Mouse (Mus musculus): ENCODE data around the gene Mapt. TPM values are rescaled to one million over a fixed set of nuclear protein-coding genes. Genes with fewer than 3 reads are reported as not detected.
"Not testable (repeated sequence)": the region's sequence is repeated elsewhere in the genome, so short reads cannot be mapped to it uniquely, and the experiment has no call there.

The Mapt gene
- polyA plus RNA-seq, 1 experiment from 2014 or later: 277 TPM

- no peak overlapping the region for H3K27ac ChIP-seq
- H3K36me3 ChIP-seq (ENCODE audit: poor library complexity, severe bottlenecking): no peaks in the 10 kb centered on the region
- ATAC-seq: no peak
- H3K27me3 ChIP-seq: 0 out of 2 replicates have a peak, but pooled peaks cover 3% of the 10 kb centered on the region
- no peak overlapping the region for H3K4me3 ChIP-seq
- no peak overlapping the region for H3K9ac ChIP-seq
- H3K4me1 ChIP-seq: no peaks in the 10 kb centered on the region
- 83% methylated on average over 6 of the region's 6 CpGs for WGBS
- no peak overlapping the region for H3K4me2 ChIP-seq
- H3K9me3 ChIP-seq (replicated peaks): no peaks in the 10 kb centered on the region
These were observed 19.9 kb upstream of the Mapt start for GRCm38 (mm10) chr11:104211251-104211650.

- H3K4me1 ChIP-seq; H3K36me3 ChIP-seq (ENCODE audit: poor library complexity, severe bottlenecking); ATAC-seq; H3K27me3 ChIP-seq; H3K4me2 ChIP-seq; H3K9ac ChIP-seq; H3K4me3 ChIP-seq; H3K9me3 ChIP-seq (replicated peaks); H3K27ac ChIP-seq: not testable (repeated sequence)
- WGBS: 95% methylated on average over 5 of the region's 5 CpGs
These were observed 17.1 kb upstream of the Mapt start for GRCm38 (mm10) chr11:104214128-104214527.

GRCm38 (mm10) chr11:104218075-104218474, 13.1 kb upstream of the Mapt start:
- no peak overlapping the region for H3K27ac ChIP-seq
- no peaks in the 10 kb centered on the region for H3K27me3 ChIP-seq
- WGBS: 64% methylated on average over 3 of the region's 3 CpGs

GRCm38 (mm10) chr11:104220291-104220690, 10.9 kb upstream of the Mapt start:
- Histone ChIP-seq H3K4me1 (0 out of 2 replicates have a peak, but pooled peaks cover 5% of the 10 kb centered on the region), H3K4me3 (no peak overlapping the region), H3K4me2 (no peak overlapping the region), H3K9ac (no peak overlapping the region), H3K27ac (no peak overlapping the region), H3K9me3 (replicated peaks) (no peaks in the 10 kb centered on the region), H3K36me3 (ENCODE audit: poor library complexity, severe bottlenecking) (no peaks in the 10 kb centered on the region), H3K27me3 (no peaks in the 10 kb centered on the region)
- ATAC-seq: no peak
- WGBS: 82% methylated on average over 4 of the region's 4 CpGs

More at GRCm38 (mm10) chr11:104218075-104218474, 13.1 kb upstream of the Mapt start:
- Histone ChIP-seq H3K4me1 (0 out of 2 replicates have a peak, but pooled peaks cover 5% of the 10 kb centered on the region), H3K4me2 (no peak overlapping the region), H3K36me3 (ENCODE audit: poor library complexity, severe bottlenecking) (no peaks in the 10 kb centered on the region), H3K4me3 (no peak overlapping the region), H3K9ac (no peak overlapping the region), H3K9me3 (replicated peaks) (no peaks in the 10 kb centered on the region)
- ATAC-seq: no peak

GRCm38 (mm10) chr11:104221751-104222150, 9.4 kb upstream of the Mapt start:
- WGBS: 67% methylated on average over 5 of the region's 5 CpGs
- Histone ChIP-seq H3K4me1 (0 out of 2 replicates have a peak, but pooled peaks cover 5% of the 10 kb centered on the region), H3K4me3 (no peak overlapping the region)

GRCm38 (mm10) chr11:104223301-104223700, 7.9 kb upstream of the Mapt start:
- Histone ChIP-seq H3K27ac (no peak overlapping the region), H3K4me3 (no peak overlapping the region), H3K4me1 (no peaks in the 10 kb centered on the region), H3K36me3 (ENCODE audit: poor library complexity, severe bottlenecking) (no peaks in the 10 kb centered on the region), H3K27me3 (no peaks in the 10 kb centered on the region), H3K4me2 (no peak overlapping the region), H3K9me3 (replicated peaks) (no peaks in the 10 kb centered on the region), H3K9ac (no peak overlapping the region)
- no peak for ATAC-seq
- WGBS: 88% methylated on average over 9 of the region's 9 CpGs

More at GRCm38 (mm10) chr11:104221751-104222150, 9.4 kb upstream of the Mapt start:
- ATAC-seq: no peak
- no peaks in the 10 kb centered on the region for H3K36me3 ChIP-seq (ENCODE audit: poor library complexity, severe bottlenecking)
- H3K4me2 ChIP-seq: no peak overlapping the region
- H3K9me3 ChIP-seq (replicated peaks): no peaks in the 10 kb centered on the region
- no peaks in the 10 kb centered on the region for H3K27me3 ChIP-seq
- H3K9ac ChIP-seq: no peak overlapping the region
- no peak overlapping the region for H3K27ac ChIP-seq

GRCm38 (mm10) chr11:104229391-104229790, 1.8 kb upstream of the Mapt start:
- no peak overlapping the region for H3K4me2 ChIP-seq
- H3K9me3 ChIP-seq (replicated peaks): no peaks in the 10 kb centered on the region
- no peak for ATAC-seq
- no peaks in the 10 kb centered on the region for H3K36me3 ChIP-seq (ENCODE audit: poor library complexity, severe bottlenecking)
- H3K27me3 ChIP-seq: peaks cover 29% of the 10 kb centered on the region
- H3K4me3 ChIP-seq: no peak overlapping the region
- WGBS: 78% methylated on average over 4 of the region's 4 CpGs
- no peak overlapping the region for H3K9ac ChIP-seq
- no peak overlapping the region for H3K27ac ChIP-seq
- peaks cover 29% of the 10 kb centered on the region for H3K4me1 ChIP-seq

- Histone ChIP-seq H3K9me3 (replicated peaks) (no peaks in the 10 kb centered on the region), H3K36me3 (ENCODE audit: poor library complexity, severe bottlenecking) (no peaks in the 10 kb centered on the region), H3K27me3 (peaks cover 37% of the 10 kb centered on the region), H3K9ac (peak overlapping the region; percentile 66), H3K4me3 (peak overlapping the region; percentile 63), H3K4me2 (peak overlapping the region; percentile 96), H3K27ac (peak overlapping the region; percentile 35; the same call in 1 of the 2 replicates), H3K4me1 (peaks cover 33% of the 10 kb centered on the region)
- 10% methylated on average over 9 of the region's 9 CpGs for WGBS
- ATAC-seq: no peak
These were observed 968 bp upstream of the Mapt start for GRCm38 (mm10) chr11:104230066-104230778.

- peaks cover 54% of the 10 kb centered on the region for H3K27me3 ChIP-seq
These were observed 1.2 kb downstream of the Mapt start for GRCm38 (mm10) chr11:104232141-104233061.

GRCm38 (mm10) chr11:104233101-104233500, 1.9 kb downstream of the Mapt start:
- Histone ChIP-seq H3K27ac (peak overlapping the region; percentile 83), H3K27me3 (peaks cover 54% of the 10 kb centered on the region), H3K36me3 (ENCODE audit: poor library complexity, severe bottlenecking) (no peaks in the 10 kb centered on the region), H3K4me2 (peak overlapping the region; percentile 96), H3K9me3 (replicated peaks) (no peaks in the 10 kb centered on the region), H3K4me1 (peaks cover 59% of the 10 kb centered on the region), H3K4me3 (peak overlapping the region; percentile 63), H3K9ac (peak overlapping the region; percentile 85)
- ATAC-seq: no peak
- 0% methylated on average over 9 of the region's 10 CpGs for WGBS

More at GRCm38 (mm10) chr11:104232141-104233061, 1.2 kb downstream of the Mapt start:
- Histone ChIP-seq H3K9me3 (replicated peaks) (no peaks in the 10 kb centered on the region), H3K27ac (peak overlapping the region; percentile 83), H3K4me3 (peak overlapping the region; percentile 63), H3K4me1 (peaks cover 52% of the 10 kb centered on the region), H3K9ac (peak overlapping the region; percentile 85), H3K4me2 (peak overlapping the region; percentile 96), H3K36me3 (ENCODE audit: poor library complexity, severe bottlenecking) (no peaks in the 10 kb centered on the region)
- ATAC-seq: peak; percentile 75
- under 1% methylated on average over 64 of the region's 72 CpGs for WGBS

- peak overlapping the region; percentile 83 for H3K27ac ChIP-seq
- WGBS: 1% methylated on average over 30 of the region's 30 CpGs
- H3K4me3 ChIP-seq: peak overlapping the region; percentile 63
- H3K27me3 ChIP-seq: peaks cover 54% of the 10 kb centered on the region
- H3K4me2 ChIP-seq: peak overlapping the region; percentile 96
- no peak for ATAC-seq
- no peaks in the 10 kb centered on the region for H3K36me3 ChIP-seq (ENCODE audit: poor library complexity, severe bottlenecking)
- peak overlapping the region; percentile 85 for H3K9ac ChIP-seq
- peaks cover 59% of the 10 kb centered on the region for H3K4me1 ChIP-seq
- H3K9me3 ChIP-seq (replicated peaks): no peaks in the 10 kb centered on the region
These were observed 2.5 kb downstream of the Mapt start for GRCm38 (mm10) chr11:104233574-104234206.
